Mouse (Mus musculus): ENCODE data around the gene Myt1l. TPM values are rescaled to one million over a fixed set of nuclear protein-coding genes. Genes with fewer than 3 reads are reported as not detected.
A peak's percentile ranks its signal among the peaks of the same experiment; 100 is the strongest.

Gene Myt1l
- total and polyA plus RNA-seq, 2 experiments from 2014 or later = 68.6 to 173 TPM

- no peak for TF ChIP-seq CTCF (IDR thresholded peaks at IDR 0.05; ENCODE audit: low read depth)
- no peak overlapping the region for H3K4me2 ChIP-seq (ENCODE audit: low read depth, low read length)
- no peak overlapping the region for H3K9ac ChIP-seq (replicated peaks; ENCODE audit: low read length)
- H3K9me3 ChIP-seq (ENCODE audit: low read length) = no peaks in the 10 kb centered on the region
- H3K4me3 ChIP-seq (ENCODE audit: low read length) = no peak overlapping the region
- no peaks in the 10 kb centered on the region for H3K36me3 ChIP-seq (ENCODE audit: insufficient read depth, low read length)
- no peak overlapping the region for H3K27ac ChIP-seq
- H3K4me1 ChIP-seq (ENCODE audit: insufficient read depth, low read length) = 0 out of 2 replicates have a peak, but pooled peaks cover 5% of the 10 kb centered on the region
- ATAC-seq (no peak), DNase-seq (ENCODE audit: low spot score) (no peak)
- 69% methylated on average over 4 of the region's 4 CpGs for WGBS
- H3K27me3 ChIP-seq (ENCODE audit: insufficient read depth, low read length) = no peaks in the 10 kb centered on the region
Observed at GRCm38 (mm10) chr12:29644091-29644490, 115.9 kb downstream of the Myt1l start.

DNA sequence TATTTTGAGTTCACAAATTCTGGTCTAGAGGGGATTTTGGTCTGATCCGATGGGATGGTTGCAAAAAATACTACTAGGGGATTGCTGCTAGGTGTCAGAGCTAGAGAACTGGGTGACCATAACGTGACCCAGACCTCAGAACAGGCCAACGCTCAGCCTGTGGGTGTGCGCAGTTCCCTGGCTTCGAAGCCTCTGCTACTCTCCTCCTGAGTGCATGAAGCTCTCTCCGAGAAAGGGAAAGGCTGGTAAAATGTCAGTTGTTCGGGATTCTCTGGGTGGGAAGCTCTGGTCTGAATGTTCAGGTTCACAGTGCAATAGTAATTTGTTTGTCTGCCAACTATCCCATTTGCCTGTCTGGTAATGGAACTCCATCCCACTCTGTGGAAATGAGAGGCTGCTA is 116.5 kb downstream of the Myt1l start:
- no peak for ATAC-seq
- DNase-seq (ENCODE audit: low spot score) = no peak
- Histone ChIP-seq H3K9ac (replicated peaks; ENCODE audit: low read length) (no peak overlapping the region), H3K27ac (no peak overlapping the region), H3K36me3 (ENCODE audit: insufficient read depth, low read length) (no peaks in the 10 kb centered on the region), H3K9me3 (ENCODE audit: low read length) (no peaks in the 10 kb centered on the region), H3K4me2 (ENCODE audit: low read depth, low read length) (no peak overlapping the region), H3K27me3 (ENCODE audit: insufficient read depth, low read length) (no peaks in the 10 kb centered on the region), H3K4me3 (ENCODE audit: low read length) (no peak overlapping the region), H3K4me1 (ENCODE audit: insufficient read depth, low read length) (0 out of 2 replicates have a peak, but pooled peaks cover 5% of the 10 kb centered on the region)
- TF ChIP-seq CTCF (IDR thresholded peaks at IDR 0.05; ENCODE audit: low read depth) = no peak
- 82% methylated on average over 7 of the region's 7 CpGs for WGBS

GRCm38 (mm10) chr12:29649510-29650152 is 121.4 kb downstream of the Myt1l start:
- 53% methylated on average over 10 of the region's 10 CpGs for WGBS

GRCm38 (mm10) chr12:29652516-29652915 is 124.3 kb downstream of the Myt1l start:
- WGBS = 87% methylated on average over 5 of the region's 5 CpGs
- Histone ChIP-seq H3K9ac (replicated peaks; ENCODE audit: low read length) (no peak overlapping the region), H3K4me3 (ENCODE audit: low read length) (no peak overlapping the region), H3K4me2 (ENCODE audit: low read depth, low read length) (no peak overlapping the region), H3K9me3 (ENCODE audit: low read length) (no peaks in the 10 kb centered on the region), H3K36me3 (ENCODE audit: insufficient read depth, low read length) (no peaks in the 10 kb centered on the region), H3K4me1 (ENCODE audit: insufficient read depth, low read length) (peaks cover 6% of the 10 kb centered on the region; the same call in 1 of the 2 replicates), H3K27me3 (ENCODE audit: insufficient read depth, low read length) (no peaks in the 10 kb centered on the region), H3K27ac (no peak overlapping the region)
- DNase-seq (ENCODE audit: low spot score) (no peak), ATAC-seq (no peak)
- no peak for TF ChIP-seq CTCF (IDR thresholded peaks at IDR 0.05; ENCODE audit: low read depth)

More at GRCm38 (mm10) chr12:29649510-29650152, 121.4 kb downstream of the Myt1l start:
- Histone ChIP-seq H3K4me2 (ENCODE audit: low read depth, low read length) (no peak overlapping the region), H3K9ac (replicated peaks; ENCODE audit: low read length) (no peak overlapping the region), H3K36me3 (ENCODE audit: insufficient read depth, low read length) (no peaks in the 10 kb centered on the region), H3K4me1 (ENCODE audit: insufficient read depth, low read length) (no peaks in the 10 kb centered on the region), H3K4me3 (ENCODE audit: low read length) (no peak overlapping the region), H3K27me3 (ENCODE audit: insufficient read depth, low read length) (no peaks in the 10 kb centered on the region), H3K9me3 (ENCODE audit: low read length) (no peaks in the 10 kb centered on the region), H3K27ac (peak overlapping the region; percentile 66)
- ATAC-seq = no peak
- no peak for TF ChIP-seq CTCF (IDR thresholded peaks at IDR 0.05; ENCODE audit: low read depth)
- no peak for DNase-seq (ENCODE audit: low spot score)

- peaks cover 6% of the 10 kb centered on the region; the same call in 1 of the 2 replicates for H3K4me1 ChIP-seq (ENCODE audit: insufficient read depth, low read length)
- peak; percentile 69 for DNase-seq (ENCODE audit: low spot score)
- peak overlapping the region; percentile 17; the same call in 1 of the 2 replicates for H3K9ac ChIP-seq (replicated peaks; ENCODE audit: low read length)
Observed at GRCm38 (mm10) chr12:29655197-29655632, 127.0 kb downstream of the Myt1l start.

DNA sequence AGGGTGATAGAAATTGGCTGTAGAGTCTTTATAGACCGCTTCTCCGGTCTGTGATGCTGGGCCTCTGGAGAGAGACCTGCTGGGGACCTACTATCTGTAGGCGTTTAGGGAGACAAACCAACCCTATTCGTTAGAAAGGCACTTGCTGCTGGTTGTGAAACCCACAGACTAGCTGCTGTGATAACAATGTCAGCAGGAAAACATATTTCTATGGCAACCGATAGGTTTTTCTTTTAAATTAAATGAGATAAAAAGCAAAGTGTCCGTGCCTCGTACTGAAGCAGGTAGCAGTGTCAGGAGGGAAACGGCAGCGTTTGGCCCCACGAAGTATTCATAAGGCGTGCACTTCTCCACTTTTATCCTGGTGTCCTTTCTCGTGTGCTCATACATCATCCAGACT is 127.5 kb downstream of the Myt1l start:
- no peaks in the 10 kb centered on the region for H3K36me3 ChIP-seq (ENCODE audit: insufficient read depth, low read length)
- DNase-seq (ENCODE audit: low spot score) (peak; percentile 21), ATAC-seq (no peak)
- 0 out of 2 replicates have a peak overlapping the region, but pooled peaks have one; percentile 1 for H3K9ac ChIP-seq (replicated peaks; ENCODE audit: low read length)
- no peaks in the 10 kb centered on the region for H3K27me3 ChIP-seq (ENCODE audit: insufficient read depth, low read length)
- H3K4me3 ChIP-seq (ENCODE audit: low read length) = no peak overlapping the region
- peak overlapping the region; percentile 78 for H3K27ac ChIP-seq
- peaks cover 6% of the 10 kb centered on the region; the same call in 1 of the 2 replicates for H3K4me1 ChIP-seq (ENCODE audit: insufficient read depth, low read length)
- no peak for TF ChIP-seq CTCF (IDR thresholded peaks at IDR 0.05; ENCODE audit: low read depth)
- H3K4me2 ChIP-seq (ENCODE audit: low read depth, low read length) = no peak overlapping the region
- 49% methylated on average over 12 of the region's 12 CpGs for WGBS
- H3K9me3 ChIP-seq (ENCODE audit: low read length) = no peaks in the 10 kb centered on the region

More at GRCm38 (mm10) chr12:29655197-29655632, 127.0 kb downstream of the Myt1l start:
- H3K4me2 ChIP-seq (ENCODE audit: low read depth, low read length) = no peak overlapping the region
- ATAC-seq = peak; percentile 68
- H3K27ac ChIP-seq = peak overlapping the region; percentile 78
- H3K4me3 ChIP-seq (ENCODE audit: low read length) = no peak overlapping the region
- H3K27me3 ChIP-seq (ENCODE audit: insufficient read depth, low read length) = no peaks in the 10 kb centered on the region
- no peaks in the 10 kb centered on the region for H3K9me3 ChIP-seq (ENCODE audit: low read length)
- no peak for TF ChIP-seq CTCF (IDR thresholded peaks at IDR 0.05; ENCODE audit: low read depth)
- no peaks in the 10 kb centered on the region for H3K36me3 ChIP-seq (ENCODE audit: insufficient read depth, low read length)
- WGBS = 19% methylated on average over 10 of the region's 10 CpGs

- Histone ChIP-seq H3K4me1 (ENCODE audit: insufficient read depth, low read length) (peaks cover 6% of the 10 kb centered on the region; the same call in 1 of the 2 replicates), H3K9ac (replicated peaks; ENCODE audit: low read length) (no peak overlapping the region), H3K36me3 (ENCODE audit: insufficient read depth, low read length) (no peaks in the 10 kb centered on the region), H3K9me3 (ENCODE audit: low read length) (no peaks in the 10 kb centered on the region), H3K27ac (peak overlapping the region; percentile 51; the same call in 1 of the 2 replicates), H3K27me3 (ENCODE audit: insufficient read depth, low read length) (no peaks in the 10 kb centered on the region), H3K4me3 (ENCODE audit: low read length) (no peak overlapping the region), H3K4me2 (ENCODE audit: low read depth, low read length) (no peak overlapping the region)
- WGBS = 26% methylated on average over 3 of the region's 3 CpGs
- ATAC-seq (no peak), DNase-seq (ENCODE audit: low spot score) (peak; percentile 78)
- TF ChIP-seq CTCF (IDR thresholded peaks at IDR 0.05; ENCODE audit: low read depth) = no peak
Observed at GRCm38 (mm10) chr12:29657061-29657460, 128.9 kb downstream of the Myt1l start.
